Comparison of ENCODE assay signal across 17 mouse cellular contexts in the genomic region with DNA sequence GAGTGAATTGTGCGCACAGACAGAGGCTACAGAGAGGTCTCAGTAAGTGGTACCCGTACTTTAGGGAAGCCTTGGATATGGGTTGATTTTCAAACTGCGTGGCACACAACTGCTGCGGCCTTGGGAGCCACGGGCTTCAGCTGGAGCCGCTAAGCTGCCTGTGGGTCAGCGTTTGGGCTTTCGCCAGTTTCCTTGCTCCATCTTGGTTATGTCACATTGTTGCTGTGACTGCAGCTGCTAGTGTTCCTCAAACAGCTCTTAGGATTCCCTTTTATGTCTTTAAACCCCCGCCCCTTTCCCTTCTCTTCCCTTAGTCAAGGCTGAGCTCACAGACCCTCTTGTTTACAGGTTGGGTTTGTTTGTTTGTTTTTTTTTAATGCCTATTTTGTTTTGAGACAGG. TPM values are rescaled to one million over a fixed set of nuclear protein-coding genes. Genes with fewer than 3 reads are reported as not detected.
DNase-seq lines count a peak whose midpoint lies in the region; ATAC-seq and TF ChIP-seq lines count a peak whose summit lies in the region.
"Had no signal": no experiment of that assay in that cellular context is flagged by ENCODE, and none has a peak within 500 bp of the region (broad histone marks: within the 10 kb centered on the region; RNA-seq: fewer than 3 reads in every experiment).

No protein-coding gene starts in this region.

- ATAC-seq in lung, postnatal 0 days, result no peak
- no peak for ATAC-seq in stomach, embryonic 16.5 days (ENCODE audit: insufficient read depth, low FRiP score)
- ATAC-seq: forebrain, embryonic 14.5 days; hindbrain, embryonic 16.5 days had no signal

- TF ChIP-seq CTCF in lung, postnatal 0 days (IDR thresholded peaks at IDR 0.05), result no peak

- 0 out of 2 replicates have a peak, but pooled peaks cover 3% of the 10 kb centered on the region for H3K36me3 ChIP-seq in lung, postnatal 0 days (ENCODE audit: insufficient read depth, low read length)
- H3K36me3 ChIP-seq in stomach, embryonic 16.5 days (ENCODE audit: control insufficient read depth, insufficient read depth, low read length), result no peaks in the 10 kb centered on the region
- H3K36me3 ChIP-seq: liver, embryonic 13.5 days had no signal

- H3K9me3 ChIP-seq in lung, postnatal 0 days (ENCODE audit: low read length), result no peaks in the 10 kb centered on the region
- H3K9me3 ChIP-seq in stomach, embryonic 16.5 days (replicated peaks; ENCODE audit: control insufficient read depth, low read length), result no peaks in the 10 kb centered on the region
- H3K9me3 ChIP-seq: heart, embryonic 13.5 days; liver, embryonic 13.5 days had no signal

- no peak overlapping the region for H3K27ac ChIP-seq in lung, postnatal 0 days (ENCODE audit: low read length)
- H3K27ac ChIP-seq in stomach, embryonic 16.5 days (ENCODE audit: low read length), result peak overlapping the region; percentile 73; the same call in 1 of the 2 replicates
- H3K27ac ChIP-seq: heart, embryonic 13.5 days; layer of hippocampus, adult 2 months; liver, embryonic 13.5 days had no signal

- H3K4me3 ChIP-seq in lung, postnatal 0 days (ENCODE audit: low read depth, low read length), result no peak overlapping the region
- H3K4me3 ChIP-seq in stomach, embryonic 16.5 days (replicated peaks; ENCODE audit: low read length), result no peak overlapping the region
- H3K4me3 ChIP-seq: heart, embryonic 13.5 days; layer of hippocampus, adult 2 months; liver, embryonic 13.5 days had no signal

- TF ChIP-seq EP300 in lung, postnatal 0 days (IDR thresholded peaks at IDR 0.05), result no peak

- 79% methylated on average over 9 of the region's 9 CpGs for WGBS in lung, postnatal 0 days
- WGBS in stomach, embryonic 16.5 days, result 84% methylated on average over 9 of the region's 9 CpGs

- H3K4me2 ChIP-seq in lung, postnatal 0 days (replicated peaks; ENCODE audit: low read depth, low read length), result no peak overlapping the region
- H3K4me2 ChIP-seq in stomach, embryonic 16.5 days (ENCODE audit: low read depth, low read length), result no peak overlapping the region
- H3K4me2 ChIP-seq: heart, embryonic 13.5 days; liver, embryonic 13.5 days had no signal

- H3K4me1 ChIP-seq in lung, postnatal 0 days (ENCODE audit: insufficient read depth, low read depth, low read length), result no peaks in the 10 kb centered on the region
- peaks cover 8% of the 10 kb centered on the region; the same call in 1 of the 2 replicates for H3K4me1 ChIP-seq in stomach, embryonic 16.5 days (ENCODE audit: control insufficient read depth, insufficient read depth, low read length)
- H3K4me1 ChIP-seq: heart, embryonic 13.5 days; liver, embryonic 13.5 days had no signal

- DNase-seq in heart, adult 11 months, result peak; percentile 86
- DNase-seq in heart, postnatal 4 days, result no peak
- peak; percentile 42 for DNase-seq in lung, postnatal 0 days (ENCODE audit: low spot score)
- DNase-seq in lung, postnatal 25 days (ENCODE audit: low spot score), result no peak
- peak; percentile 42 for DNase-seq in lung, postnatal 14 days
- no peak for DNase-seq in cerebellum, postnatal 36 days
- DNase-seq: cerebellum, postnatal 10 days; embryo, embryonic 11 days; heart, postnatal 36 days; liver, embryonic 13.5 days; midbrain, embryonic 14.5 days; right cerebral cortex, postnatal 4 days had no signal

- no peaks in the 10 kb centered on the region for H3K27me3 ChIP-seq in lung, postnatal 0 days (replicated peaks; ENCODE audit: insufficient read depth, low read length)
- H3K27me3 ChIP-seq in stomach, embryonic 16.5 days (ENCODE audit: control insufficient read depth, insufficient read depth, low read length), result no peaks in the 10 kb centered on the region
- H3K27me3 ChIP-seq: heart, embryonic 13.5 days; liver, embryonic 13.5 days had no signal

- H3K9ac ChIP-seq in lung, postnatal 0 days (replicated peaks; ENCODE audit: low read depth), result no peak overlapping the region
- H3K9ac ChIP-seq in stomach, embryonic 16.5 days (ENCODE audit: low read length), result no peak overlapping the region
- H3K9ac ChIP-seq: heart, embryonic 13.5 days; liver, embryonic 13.5 days had no signal

RNA-seq across cellular contexts. Expression of a gene that starts 53.0 kb away (rescaled TPM):
- 1 to 10 TPM; 3.8 to 4.3 TPM for total RNA-seq in heart, postnatal 4 days (2021)
- polyA plus RNA-seq in lung, postnatal 0 days (2015; fragmentation: Nextera tagmentation; extraction: Ambion mirVana), result 29.0 and 33.8 TPM in 2 replicates
- 27.8 and 32.9 TPM in 2 replicates for polyA plus RNA-seq in stomach, embryonic 16.5 days (2015; fragmentation: Nextera tagmentation; extraction: Ambion mirVana)

Comparison
In these comparisons a context has a peak if more than half of its experiments do, and no peak if none do; other contexts are left out.
1. DNase-seq: peak in heart, adult 11 months (single experiment), lung, postnatal 0 days (single experiment) and lung, postnatal 14 days (single experiment); none in heart, postnatal 4 days (single experiment), lung, postnatal 25 days (single experiment) and cerebellum, postnatal 36 days (0 of 2).